Mouse (Mus musculus) bone marrow, adult 2 months (tissue): ENCODE data around the gene Arrb2.

Experiments
- CTCF ChIP-seq: fragments of 200-500 bp; IDR thresholded peaks from 2 replicates; pipeline ENCODE4 v1.5.1; 2011; ENCODE audit warnings: low read length, control low read depth; ENCODE audit not compliant: control insufficient read depth, insufficient read depth
- POLR2A ChIP-seq: fragments of 200-500 bp; IDR thresholded peaks from 2 replicates; pipeline ENCODE4 v1.6.1; 2011; ENCODE audit warnings: low read depth, mild to moderate bottlenecking, control low read depth, low read length, borderline replicate concordance; ENCODE audit not compliant: control insufficient read depth

- no peak for TF ChIP-seq CTCF
- TF ChIP-seq POLR2A = no peak
Observed at GRCm38 (mm10) chr11:70444667-70445066, 12.2 kb downstream of the Arrb2 start.
